Mouse (Mus musculus): ENCODE results near the gene Syce2. TPM values are rescaled to one million over a fixed set of nuclear protein-coding genes. Genes with fewer than 3 reads are reported as not detected.
A peak's percentile ranks its signal among the peaks of the same experiment; 100 is the strongest.

The Syce2 gene
- polyA plus RNA-seq, 1 experiment from 2014 or later = 160 TPM

GRCm38 (mm10) chr8:84832759-84833742 is 38.9 kb upstream of the Syce2 start:
- Histone ChIP-seq H3K4me3 (ENCODE audit: low read depth, low read length) (peak overlapping the region; percentile 99), H3K4me1 (replicated peaks; ENCODE audit: control insufficient read depth, insufficient read depth, low read length) (peaks cover 34% of the 10 kb centered on the region), H3K27me3 (replicated peaks; ENCODE audit: control insufficient read depth, insufficient read depth, low read length) (no peaks in the 10 kb centered on the region), H3K9ac (ENCODE audit: low read depth, low read length) (peak overlapping the region; percentile 99), H3K4me2 (peak overlapping the region; percentile 80), H3K27ac (ENCODE audit: low read depth, low read length) (peak overlapping the region; percentile 94), H3K36me3 (ENCODE audit: control insufficient read depth, insufficient read depth, low read length) (peaks cover 32% of the 10 kb centered on the region), H3K9me3 (ENCODE audit: control insufficient read depth, low read length) (no peaks in the 10 kb centered on the region)
- ATAC-seq (replicated peaks; ENCODE audit: low FRiP score) (no peak), DNase-seq (ENCODE audit: low spot score) (no peak)
- 51% methylated on average over 10 of the region's 10 CpGs for WGBS

- H3K4me3 ChIP-seq (ENCODE audit: low read depth, low read length) = peak overlapping the region; percentile 99; the same call in 1 of the 2 replicates
- H3K4me1 ChIP-seq (replicated peaks; ENCODE audit: control insufficient read depth, insufficient read depth, low read length) = peaks cover 40% of the 10 kb centered on the region
- H3K9me3 ChIP-seq (ENCODE audit: control insufficient read depth, low read length) = no peaks in the 10 kb centered on the region
- peaks cover 32% of the 10 kb centered on the region for H3K36me3 ChIP-seq (ENCODE audit: control insufficient read depth, insufficient read depth, low read length)
- ATAC-seq (replicated peaks; ENCODE audit: low FRiP score) (no peak), DNase-seq (ENCODE audit: low spot score) (no peak)
- WGBS = 83% methylated on average over 19 of the region's 19 CpGs
- H3K4me2 ChIP-seq = 0 out of 2 replicates have a peak overlapping the region, but pooled peaks have one; percentile 13
- H3K27ac ChIP-seq (ENCODE audit: low read depth, low read length) = peak overlapping the region; percentile 46; the same call in 1 of the 2 replicates
- peak overlapping the region; percentile 31; the same call in 1 of the 2 replicates for H3K9ac ChIP-seq (ENCODE audit: low read depth, low read length)
- H3K27me3 ChIP-seq (replicated peaks; ENCODE audit: control insufficient read depth, insufficient read depth, low read length) = no peaks in the 10 kb centered on the region
Observed at GRCm38 (mm10) chr8:84834002-84834865, 37.7 kb upstream of the Syce2 start.

GRCm38 (mm10) chr8:84834866-84835855 is 36.8 kb upstream of the Syce2 start:
- H3K36me3 ChIP-seq (ENCODE audit: control insufficient read depth, insufficient read depth, low read length) = peaks cover 32% of the 10 kb centered on the region
- H3K4me2 ChIP-seq = no peak overlapping the region
- no peaks in the 10 kb centered on the region for H3K9me3 ChIP-seq (ENCODE audit: control insufficient read depth, low read length)
- no peak for ATAC-seq (replicated peaks; ENCODE audit: low FRiP score)
- no peak for DNase-seq (ENCODE audit: low spot score)
- 72% methylated on average over 10 of the region's 10 CpGs for WGBS
- H3K27me3 ChIP-seq (replicated peaks; ENCODE audit: control insufficient read depth, insufficient read depth, low read length) = no peaks in the 10 kb centered on the region
- H3K9ac ChIP-seq (ENCODE audit: low read depth, low read length) = no peak overlapping the region
- no peak overlapping the region for H3K4me3 ChIP-seq (ENCODE audit: low read depth, low read length)
- H3K27ac ChIP-seq (ENCODE audit: low read depth, low read length) = 0 out of 2 replicates have a peak overlapping the region, but pooled peaks have one; percentile 3
- peaks cover 44% of the 10 kb centered on the region for H3K4me1 ChIP-seq (replicated peaks; ENCODE audit: control insufficient read depth, insufficient read depth, low read length)

GRCm38 (mm10) chr8:84837149-84837911 is 34.6 kb upstream of the Syce2 start:
- peak overlapping the region; percentile 41 for H3K9ac ChIP-seq (ENCODE audit: low read depth, low read length)
- peak overlapping the region; percentile 54 for H3K27ac ChIP-seq (ENCODE audit: low read depth, low read length)
- no peaks in the 10 kb centered on the region for H3K27me3 ChIP-seq (replicated peaks; ENCODE audit: control insufficient read depth, insufficient read depth, low read length)
- WGBS = 68% methylated on average over 8 of the region's 8 CpGs
- peak overlapping the region; percentile 34 for H3K4me3 ChIP-seq (ENCODE audit: low read depth, low read length)
- no peak for ATAC-seq (replicated peaks; ENCODE audit: low FRiP score)
- peak overlapping the region; percentile 67 for H3K4me2 ChIP-seq
- H3K9me3 ChIP-seq (ENCODE audit: control insufficient read depth, low read length) = no peaks in the 10 kb centered on the region
- no peak for DNase-seq (ENCODE audit: low spot score)
- H3K4me1 ChIP-seq (replicated peaks; ENCODE audit: control insufficient read depth, insufficient read depth, low read length) = peaks cover 47% of the 10 kb centered on the region
- peaks cover 44% of the 10 kb centered on the region for H3K36me3 ChIP-seq (ENCODE audit: control insufficient read depth, insufficient read depth, low read length)

GRCm38 (mm10) chr8:84837912-84838470 is 33.9 kb upstream of the Syce2 start:
- H3K4me2 ChIP-seq = peak overlapping the region; percentile 67
- peaks cover 50% of the 10 kb centered on the region for H3K36me3 ChIP-seq (ENCODE audit: control insufficient read depth, insufficient read depth, low read length)
- no peak; the same call in 1 of the 2 replicates for ATAC-seq (replicated peaks; ENCODE audit: low FRiP score)
- H3K4me3 ChIP-seq (ENCODE audit: low read depth, low read length) = peak overlapping the region; percentile 34
- 79% methylated on average over 15 of the region's 15 CpGs for WGBS
- H3K4me1 ChIP-seq (replicated peaks; ENCODE audit: control insufficient read depth, insufficient read depth, low read length) = peaks cover 50% of the 10 kb centered on the region
- H3K27ac ChIP-seq (ENCODE audit: low read depth, low read length) = peak overlapping the region; percentile 54
- H3K9me3 ChIP-seq (ENCODE audit: control insufficient read depth, low read length) = no peaks in the 10 kb centered on the region
- peak overlapping the region; percentile 41 for H3K9ac ChIP-seq (ENCODE audit: low read depth, low read length)
- no peak for DNase-seq (ENCODE audit: low spot score)
- H3K27me3 ChIP-seq (replicated peaks; ENCODE audit: control insufficient read depth, insufficient read depth, low read length) = no peaks in the 10 kb centered on the region

- Histone ChIP-seq H3K36me3 (ENCODE audit: control insufficient read depth, insufficient read depth, low read length) (peaks cover 55% of the 10 kb centered on the region), H3K4me1 (replicated peaks; ENCODE audit: control insufficient read depth, insufficient read depth, low read length) (peaks cover 45% of the 10 kb centered on the region), H3K4me2 (peak overlapping the region; percentile 67), H3K9ac (ENCODE audit: low read depth, low read length) (peak overlapping the region; percentile 41), H3K9me3 (ENCODE audit: control insufficient read depth, low read length) (no peaks in the 10 kb centered on the region), H3K4me3 (ENCODE audit: low read depth, low read length) (peak overlapping the region; percentile 34), H3K27me3 (replicated peaks; ENCODE audit: control insufficient read depth, insufficient read depth, low read length) (no peaks in the 10 kb centered on the region), H3K27ac (ENCODE audit: low read depth, low read length) (peak overlapping the region; percentile 97)
- 64% methylated on average over 5 of the region's 5 CpGs for WGBS
- DNase-seq (ENCODE audit: low spot score) = no peak
- peak; percentile 83 for ATAC-seq (replicated peaks; ENCODE audit: low FRiP score)
Observed at GRCm38 (mm10) chr8:84838513-84838912, 33.4 kb upstream of the Syce2 start.

- Histone ChIP-seq H3K9me3 (ENCODE audit: control insufficient read depth, low read length) (no peaks in the 10 kb centered on the region), H3K9ac (ENCODE audit: low read depth, low read length) (peak overlapping the region; percentile 94), H3K27ac (ENCODE audit: low read depth, low read length) (peak overlapping the region; percentile 97), H3K27me3 (replicated peaks; ENCODE audit: control insufficient read depth, insufficient read depth, low read length) (no peaks in the 10 kb centered on the region), H3K4me3 (ENCODE audit: low read depth, low read length) (peak overlapping the region; percentile 95), H3K4me1 (replicated peaks; ENCODE audit: control insufficient read depth, insufficient read depth, low read length) (peaks cover 42% of the 10 kb centered on the region), H3K4me2 (peak overlapping the region; percentile 67), H3K36me3 (ENCODE audit: control insufficient read depth, insufficient read depth, low read length) (peaks cover 60% of the 10 kb centered on the region)
- no peak for DNase-seq (ENCODE audit: low spot score)
- ATAC-seq (replicated peaks; ENCODE audit: low FRiP score) = no peak
- WGBS = 89% methylated on average over 2 of the region's 2 CpGs
Observed at GRCm38 (mm10) chr8:84839411-84839810, 32.5 kb upstream of the Syce2 start.
